Mouse (Mus musculus) CH12.LX (cell line): ENCODE data around the gene Fam172a. TPM values are rescaled to one million over a fixed set of nuclear protein-coding genes. Genes with fewer than 3 reads are reported as not detected.

ENCODE experiments used
- DNase-seq: peaks from one replicate; pipeline ENCODE4 v3.0.0-alpha.2; 2013; ENCODE audit errors: extremely low read depth
- H3K27ac ChIP-seq: 2 replicates; pipeline ENCODE4 v1.5.1; 2012; ENCODE audit warnings: low read depth, mild to moderate bottlenecking, control low read depth, moderate library complexity; ENCODE audit not compliant: insufficient read depth
- H3K27me3 ChIP-seq: replicated peaks from 2 replicates; pipeline ENCODE3; 2012; ENCODE audit warnings: inconsistent platforms
- H3K36me3 ChIP-seq, 2 experiments: replicated peaks in 1 of 2; 2 replicates each; pipeline versions ENCODE3 to v1.6.1; 2012; ENCODE audit warnings: inconsistent platforms in 1 of 2, low read length in 1 of 2, mild to moderate bottlenecking in 1 of 2, mixed read lengths in 1 of 2, moderate library complexity in 1 of 2; ENCODE audit not compliant: control insufficient read depth in 1 of 2, insufficient read depth in 1 of 2
- H3K4me1 ChIP-seq, 2 experiments: 2 replicates each; pipeline ENCODE4 v1.6.1; 2012; ENCODE audit warnings: inconsistent platforms in 1 of 2, moderate library complexity in 1 of 2; ENCODE audit not compliant: insufficient read depth in 2 of 2, control insufficient read depth in 1 of 2
- H3K4me2 ChIP-seq: 2 replicates; pipeline ENCODE4 v1.6.1; 2012; ENCODE audit warnings: low read depth, mild to moderate bottlenecking, control low read depth; ENCODE audit not compliant: poor library complexity, insufficient read depth, severe bottlenecking
- H3K4me3 ChIP-seq, 3 experiments: fragments of 150-350 bp in 1 of 3; sonication (generic) in 1 of 3; replicated peaks in 1 of 3; 2 replicates each; pipeline versions ENCODE3 to v1.5.1; 2011 to 2012; ENCODE audit warnings: low read depth in 2 of 3, low read length in 2 of 3, mild to moderate bottlenecking in 2 of 3, moderate library complexity in 2 of 3, control low read depth in 1 of 3, improper control_type of control experiment in 1 of 3, inconsistent platforms in 1 of 3, mixed read lengths in 1 of 3; ENCODE audit not compliant: poor library complexity in 1 of 3
- H3K79me2 ChIP-seq: replicated peaks from 2 replicates; pipeline ENCODE4 v1.6.1; 2012; ENCODE audit warnings: mild to moderate bottlenecking, moderate library complexity; ENCODE audit not compliant: control insufficient read depth, poor library complexity, insufficient read depth, severe bottlenecking; ENCODE audit errors: extremely low read depth
- H3K9ac ChIP-seq: 2 replicates; pipeline ENCODE4 v1.6.1; 2012; ENCODE audit warnings: low read depth, mild to moderate bottlenecking, control low read depth, moderate library complexity; ENCODE audit not compliant: insufficient read depth
- H3K9me3 ChIP-seq: replicated peaks from 2 replicates; pipeline ENCODE3; 2012; ENCODE audit warnings: low read length, inconsistent platforms, mixed read lengths
- CHD1 ChIP-seq: IDR thresholded peaks from 2 replicates; pipeline ENCODE4 v1.6.1; 2012; ENCODE audit warnings: low read depth, low read length, improper control_type of control experiment, inconsistent platforms
- E2F4 ChIP-seq: IDR thresholded peaks from 2 replicates; pipeline ENCODE4 v1.6.1; 2011; ENCODE audit warnings: low read depth, low read length, improper control_type of control experiment; ENCODE audit not compliant: insufficient replicate concordance
- EP300 ChIP-seq: IDR thresholded peaks from 2 replicates; pipeline ENCODE4 v1.6.1; 2011; ENCODE audit warnings: low read length, improper control_type of control experiment
- ETS1 ChIP-seq: conservative IDR thresholded peaks from 2 replicates; pipeline ENCODE4 v1.6.1; 2012; ENCODE audit warnings: low read depth, mild to moderate bottlenecking, inconsistent platforms, low read length, improper control_type of control experiment, moderate library complexity
- JUN ChIP-seq: IDR thresholded peaks from 2 replicates; pipeline ENCODE4 v1.6.1; 2011; ENCODE audit warnings: low read depth, mild to moderate bottlenecking, low read length, improper control_type of control experiment, moderate library complexity; ENCODE audit not compliant: insufficient read depth
- MAX ChIP-seq: IDR thresholded peaks from 2 replicates; pipeline ENCODE4 v1.6.1; 2011; ENCODE audit warnings: low read length, improper control_type of control experiment
- MXI1 ChIP-seq: IDR thresholded peaks from 2 replicates; pipeline ENCODE4 v1.6.1; 2011; ENCODE audit warnings: mild to moderate bottlenecking, low read depth, low read length, improper control_type of control experiment
- MYC ChIP-seq: IDR thresholded peaks from 2 replicates; pipeline ENCODE4 v1.6.1; 2011; ENCODE audit warnings: low read depth, mild to moderate bottlenecking, improper control_type of control experiment, low read length
- NRF1 ChIP-seq: IDR thresholded peaks from 2 replicates; pipeline ENCODE4 v1.6.1; 2014; ENCODE audit warnings: low read depth, mild to moderate bottlenecking, inconsistent platforms, low read length, improper control_type of control experiment, moderate library complexity
- PAX5 ChIP-seq: IDR thresholded peaks from 2 replicates; pipeline ENCODE4 v1.6.1; 2012; ENCODE audit warnings: low read length, inconsistent platforms, mixed read lengths
- RCOR1 ChIP-seq: conservative IDR thresholded peaks from 2 replicates; pipeline ENCODE4 v1.6.1; 2012; ENCODE audit warnings: low read depth, mild to moderate bottlenecking, inconsistent platforms, low read length, improper control_type of control experiment
- SIN3A ChIP-seq: IDR thresholded peaks from 2 replicates; pipeline ENCODE4 v1.6.1; 2012; ENCODE audit warnings: low read length, improper control_type of control experiment, inconsistent platforms
- TCF12 ChIP-seq: IDR thresholded peaks from 2 replicates; pipeline ENCODE4 v1.6.1; 2014; ENCODE audit warnings: low read depth, mild to moderate bottlenecking, inconsistent platforms, low read length, improper control_type of control experiment
- ZMIZ1 ChIP-seq: IDR thresholded peaks from 2 replicates; pipeline ENCODE4 v1.6.1; 2012; ENCODE audit warnings: low read depth, mild to moderate bottlenecking, inconsistent platforms, low read length, improper control_type of control experiment
- ZNF384 ChIP-seq: IDR thresholded peaks from 2 replicates; pipeline ENCODE4 v1.6.1; 2012; ENCODE audit warnings: low read depth, low read length, improper control_type of control experiment, inconsistent platforms
- dilution Hi-C: fragments of 300-500 bp; cut with MboI; formaldehyde crosslinking; loops from 2 replicates; pipeline ENCODE4 v1.14.3; 2020; ENCODE audit warnings: low sequenced_read_pairs; ENCODE audit not compliant: extremely low pct_unique_long_range_greater_than_20kb, extremely low pct_ligation_motif_present
- in situ Hi-C: fragments of 300-500 bp; cut with MboI; formaldehyde crosslinking; loops from 3 replicates; pipeline ENCODE4 v1.14.3; 2019; ENCODE audit warnings: low sequenced_read_pairs, low pct_ligation_motif_present, low pct_unique_long_range_greater_than_20kb, mixed read lengths
- polyA plus RNA-seq: library from polyadenylated mRNA; unstranded; fragments of >175 nt; gene quantifications from 2 replicates; pipeline ENCODE4 v1.2.1, GENCODE M21; 2012; ENCODE audit warnings: low read depth; ENCODE audit not compliant: insufficient read length
- total RNA-seq, 2 experiments: library from RNA; depleted of rRNA; stranded (reverse); fragments of 300-350 nt in 1 of 2; fragments of >200 nt in 1 of 2; gene quantifications; 2 replicates each; pipeline ENCODE4 v1.2.3; 2012 to 2014

The Fam172a gene
- total and polyA plus RNA-seq, 3 experiments = 12.2 to 24.7 (median 16.9) TPM

GRCm38 (mm10) chr13:78004649-78005048, 302.8 kb downstream of the Fam172a start:
- TF ChIP-seq JUN = no peak
- no peak for TF ChIP-seq EP300
- no peak for TF ChIP-seq MYC
- TF ChIP-seq PAX5 = no peak
- TF ChIP-seq SIN3A = no peak
- TF ChIP-seq TCF12 = no peak
- TF ChIP-seq NRF1 = no peak
- TF ChIP-seq MXI1 = no peak
- no peak for TF ChIP-seq E2F4
- H3K36me3 ChIP-seq = peaks cover 0 to 15% of the 10 kb centered on the region in 2 experiments

GRCm38 (mm10) chr13:78005344-78005743, 303.5 kb downstream of the Fam172a start:
- H3K9me3 ChIP-seq = no peaks in the 10 kb centered on the region
- TF ChIP-seq MXI1 (no peak), ZMIZ1 (no peak), ZNF384 (no peak), RCOR1 (no peak), MAX (no peak), CHD1 (no peak), ETS1 (no peak)
- TF ChIP-seq, all 38 proteins: peak for 0
- H3K4me3 ChIP-seq = no peak overlapping the region
- H3K9ac ChIP-seq = no peak overlapping the region
- H3K4me1 ChIP-seq = no peaks in the 10 kb centered on the region
- no peak for DNase-seq
- peaks cover 0 to 19% of the 10 kb centered on the region in 2 experiments for H3K36me3 ChIP-seq
- no peak overlapping the region for H3K27ac ChIP-seq
- no peaks in the 10 kb centered on the region for H3K79me2 ChIP-seq
- dilution Hi-C loops = no loop called here
- H3K27me3 ChIP-seq = no peaks in the 10 kb centered on the region
- H3K4me2 ChIP-seq = no peak overlapping the region
- in situ Hi-C loops = no loop called here

More at GRCm38 (mm10) chr13:78004649-78005048, 302.8 kb downstream of the Fam172a start:
- no peaks in the 10 kb centered on the region for H3K9me3 ChIP-seq
- H3K4me1 ChIP-seq = no peaks in the 10 kb centered on the region
- no peaks in the 10 kb centered on the region for H3K79me2 ChIP-seq
- H3K27me3 ChIP-seq = no peaks in the 10 kb centered on the region
- in situ Hi-C loops (no loop called here), dilution Hi-C loops (no loop called here)
- no peak overlapping the region for H3K4me2 ChIP-seq
- no peak overlapping the region for H3K9ac ChIP-seq
- no peak overlapping the region for H3K27ac ChIP-seq
- H3K4me3 ChIP-seq = no peak overlapping the region
- no peak for DNase-seq
